Mouse (Mus musculus) right cerebral cortex, postnatal 36 days (tissue): Measurements from ENCODE around the gene Cep19.
A peak's percentile ranks its signal among the peaks of the same experiment; 100 is the strongest.

Experiments
- DNase-seq, 2 experiments: peaks; one replicate each; pipeline ENCODE4 v3.0.0; 2022; ENCODE audit warnings: low spot score in 2 of 2, mixed read lengths in 1 of 2

Cep19 gene

DNA sequence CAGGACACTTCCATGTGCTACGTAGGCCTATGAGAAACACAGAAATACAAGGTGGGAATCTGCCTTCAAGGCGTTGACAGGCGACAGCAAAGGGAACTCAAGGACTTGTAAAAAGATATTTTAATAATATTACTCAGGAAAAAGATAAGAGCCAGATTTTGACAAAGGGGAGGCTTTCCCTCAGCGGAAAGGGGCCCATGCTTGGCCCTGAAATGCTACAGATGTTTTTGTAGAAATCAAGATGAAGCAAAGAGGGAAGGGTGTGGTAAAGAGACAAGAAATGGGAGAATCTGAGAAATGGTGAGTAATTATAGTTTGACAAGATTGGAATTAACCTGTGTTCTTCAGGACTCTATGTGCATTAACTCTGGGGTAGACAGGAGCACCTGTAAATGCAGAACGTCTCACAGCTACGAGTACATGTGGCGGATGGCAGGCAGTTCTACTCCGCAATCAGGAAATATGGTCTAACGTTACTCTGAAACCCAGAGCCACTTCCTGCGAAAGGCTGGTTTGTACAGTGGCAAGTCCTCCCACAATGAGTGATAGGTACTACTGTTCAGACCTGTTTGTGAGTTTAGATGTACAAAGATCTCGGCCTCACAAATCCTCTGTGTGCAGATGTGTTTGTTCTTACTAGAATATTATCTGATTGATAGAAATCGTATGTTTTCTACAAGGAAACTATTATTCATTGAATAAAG is 7.9 kb downstream of the Cep19 start:
- DNase-seq = no peak

DNA sequence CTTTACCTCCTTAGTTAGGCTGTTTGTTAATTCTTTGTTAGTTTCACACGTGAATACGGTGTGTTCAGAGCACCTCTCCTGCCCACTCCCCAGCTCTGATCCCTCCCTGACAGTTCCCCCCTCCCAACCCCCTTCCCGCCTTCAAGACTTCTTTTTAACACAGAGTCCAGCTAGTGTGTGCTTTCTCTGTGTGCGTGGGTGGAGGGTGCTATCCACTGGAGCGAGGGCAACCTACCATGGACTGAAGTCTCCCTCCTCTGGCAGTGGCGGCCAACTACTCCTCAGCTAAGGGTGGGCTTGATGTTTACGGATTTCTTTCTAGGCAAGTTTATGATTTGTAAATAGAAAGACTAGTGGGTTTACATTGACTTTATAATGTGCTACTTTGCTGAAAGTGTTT is 8.6 kb downstream of the Cep19 start:
- no peak for DNase-seq

DNA sequence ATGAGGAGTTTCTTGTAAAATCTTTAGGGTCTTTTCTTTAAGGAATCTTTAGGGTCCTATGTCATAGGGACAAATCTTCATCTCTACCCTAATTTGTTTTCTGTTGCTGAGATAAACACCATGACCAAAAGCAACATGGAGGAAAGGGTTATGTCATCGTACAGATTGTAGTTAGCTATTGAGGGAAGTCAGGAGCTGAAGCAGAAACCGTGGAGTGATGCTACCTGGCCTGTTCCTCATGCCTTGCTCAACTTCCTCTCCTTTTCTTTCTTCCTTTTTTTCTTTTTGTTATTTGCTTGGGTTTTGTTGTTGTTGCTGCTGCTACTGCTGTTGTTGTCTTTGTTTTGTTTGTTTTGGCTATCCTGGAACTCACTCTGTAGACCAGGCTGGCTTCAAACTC is 9.0 kb downstream of the Cep19 start:
- DNase-seq = no peak

DNA sequence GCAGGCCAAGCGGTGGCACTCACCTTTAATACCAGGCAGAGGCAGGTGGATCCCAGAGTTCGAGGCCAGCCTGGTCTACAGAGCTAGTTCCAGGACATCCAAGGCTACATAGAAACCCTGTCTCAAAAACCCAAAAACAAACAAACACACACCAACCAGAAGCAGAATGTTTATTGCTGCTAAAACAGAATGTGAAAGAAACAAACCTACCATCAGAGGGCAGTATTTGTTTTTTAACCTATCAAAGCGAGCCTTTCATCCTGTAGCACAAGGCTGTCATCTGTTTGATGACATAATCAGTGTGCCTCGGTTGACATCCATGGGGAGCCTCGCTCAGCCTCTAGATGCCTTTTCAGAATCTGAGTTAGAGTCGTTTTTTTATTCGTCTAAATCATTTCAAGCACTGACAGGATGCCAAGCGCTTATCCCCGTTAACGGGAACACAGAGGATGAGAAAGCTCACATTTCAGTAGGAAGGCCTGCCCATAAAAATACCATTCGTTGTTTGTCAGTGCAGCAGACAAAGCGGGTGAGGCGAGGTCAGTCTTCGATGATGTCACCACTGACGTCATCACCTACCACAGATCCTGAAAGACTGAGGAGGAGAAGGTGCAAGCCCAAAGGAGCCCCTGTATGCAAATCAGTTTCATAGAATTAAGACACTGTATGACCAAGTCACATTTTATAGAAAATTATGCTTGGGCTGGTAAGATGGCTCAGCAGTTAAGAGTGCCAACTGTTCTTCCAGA is 11.5 kb downstream of the Cep19 start:
- no peak for DNase-seq

DNA sequence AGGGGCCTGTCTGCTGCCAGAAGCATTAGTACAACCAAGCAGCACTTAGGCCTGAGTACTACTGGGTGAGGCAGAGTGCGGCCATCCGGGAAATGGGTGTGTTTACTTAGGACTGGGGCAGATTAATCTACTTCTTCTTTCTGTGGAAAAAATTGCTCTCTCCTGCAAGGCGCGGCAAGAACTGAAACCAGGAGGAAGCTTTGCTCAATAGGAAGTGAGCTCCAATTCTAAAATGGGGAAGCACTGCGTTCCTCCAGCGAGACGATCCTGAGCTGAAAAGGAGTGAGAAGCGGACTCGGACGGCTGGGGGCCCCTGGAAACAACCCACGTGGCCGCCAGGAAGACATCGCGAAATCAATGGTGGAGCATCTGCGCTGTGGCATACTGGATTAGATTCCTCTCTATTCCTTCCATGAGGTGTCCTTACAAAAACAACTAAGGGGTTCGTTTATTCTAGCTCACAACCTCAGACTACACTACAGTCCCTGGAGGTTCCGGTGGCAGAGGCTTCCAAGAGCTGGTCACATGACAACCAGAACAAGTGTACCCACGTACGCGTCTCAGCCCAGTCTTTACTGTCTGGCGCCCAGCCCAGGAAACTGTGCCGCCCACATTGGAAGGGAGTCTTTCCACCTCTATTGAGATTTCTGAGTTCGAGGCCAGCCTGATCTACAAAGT is 14.1 kb downstream of the Cep19 start:
- peak; percentile 46 to 51 for DNase-seq

DNA sequence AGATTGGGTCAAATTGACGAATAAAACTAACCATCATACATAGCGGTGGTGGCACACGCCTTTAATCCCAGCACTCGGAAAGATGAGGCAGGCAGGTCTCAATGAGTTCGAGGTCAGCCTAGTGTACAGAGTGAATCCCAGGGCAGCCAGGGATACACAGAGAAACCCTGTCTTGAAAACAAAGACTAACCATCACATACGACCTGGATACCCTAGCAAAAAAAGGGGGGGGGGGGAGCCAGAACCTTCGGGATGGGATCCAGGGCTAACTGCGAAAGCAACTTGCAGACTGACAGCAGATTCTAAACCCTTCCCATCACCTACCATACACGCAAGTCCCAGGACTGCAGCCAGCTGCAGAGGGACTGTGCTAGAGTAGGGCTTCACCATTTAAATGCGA is 14.8 kb downstream of the Cep19 start:
- no peak for DNase-seq

DNA sequence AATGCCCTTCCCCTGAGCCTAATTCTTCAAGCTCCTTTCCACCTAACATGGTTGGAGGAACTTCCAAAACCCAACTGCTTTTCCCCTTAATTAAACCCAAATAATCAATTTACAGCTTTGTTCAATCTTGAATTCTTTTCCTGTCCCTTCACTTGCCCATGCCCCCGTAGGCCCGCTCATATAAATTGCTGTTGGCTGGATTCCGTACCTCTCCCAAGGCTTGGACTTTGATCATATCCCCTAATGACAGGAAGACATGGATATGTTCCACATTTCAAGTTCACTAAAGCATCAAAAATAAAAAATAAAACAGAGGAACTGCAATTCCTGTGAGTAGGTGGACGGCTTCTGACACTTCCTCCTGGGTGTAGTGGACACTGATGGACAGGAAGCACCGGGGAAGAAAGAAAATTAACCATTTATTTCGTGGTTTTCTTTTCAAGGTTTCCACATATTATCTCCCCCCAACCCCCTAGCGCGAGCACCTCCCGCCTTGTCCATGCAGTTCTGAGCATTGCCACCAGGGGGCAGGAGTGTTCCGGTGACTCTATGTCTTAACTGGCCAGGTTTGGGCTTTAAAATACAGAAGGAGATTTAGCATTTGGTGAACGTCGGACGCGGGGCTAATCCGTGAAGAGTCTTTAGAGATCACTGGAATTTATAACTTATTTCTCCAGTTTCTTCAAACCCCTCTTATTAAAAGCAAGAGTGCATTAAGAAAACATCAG is 15.5 kb downstream of the Cep19 start:
- peak; percentile 52 to 54 for DNase-seq

DNA sequence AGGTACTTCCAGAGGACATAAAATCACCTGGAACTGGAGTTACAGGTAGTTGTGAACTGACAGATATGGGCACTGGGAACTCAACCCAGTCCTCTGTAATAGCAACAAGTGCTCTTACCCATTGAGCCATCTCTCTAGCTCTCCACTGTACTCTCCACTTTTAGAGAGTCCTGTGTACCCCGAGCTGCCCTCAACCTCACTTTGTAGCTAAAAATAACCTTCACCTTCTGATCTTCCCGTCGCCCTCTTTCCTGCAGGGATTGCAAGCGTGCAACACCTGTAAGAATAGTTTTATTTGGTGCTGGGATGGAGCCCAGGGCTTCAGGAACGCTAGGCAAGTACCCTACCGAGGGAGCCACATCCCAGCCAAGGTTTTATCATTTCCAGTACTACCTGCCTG is 16.2 kb downstream of the Cep19 start:
- DNase-seq = no peak

DNA sequence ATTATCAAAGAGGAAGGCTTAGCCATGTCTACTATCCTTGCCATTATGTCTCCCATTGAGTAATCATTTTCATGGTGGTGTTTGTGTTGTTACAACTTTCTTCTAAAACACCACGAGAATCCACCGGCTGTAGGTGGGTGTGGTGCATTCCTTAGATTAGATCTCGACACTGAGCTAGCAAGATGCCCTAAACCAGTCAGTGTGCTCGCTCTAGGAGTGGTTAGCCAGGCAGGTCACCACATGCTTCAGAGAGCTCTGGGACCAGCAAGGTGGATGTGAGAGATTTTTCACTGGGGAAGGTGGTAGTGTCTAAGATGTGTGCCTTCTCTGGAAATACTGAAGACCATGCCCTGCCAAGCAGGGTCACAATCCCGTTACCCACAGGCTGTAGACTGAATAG is 16.6 kb downstream of the Cep19 start:
- no peak for DNase-seq

DNA sequence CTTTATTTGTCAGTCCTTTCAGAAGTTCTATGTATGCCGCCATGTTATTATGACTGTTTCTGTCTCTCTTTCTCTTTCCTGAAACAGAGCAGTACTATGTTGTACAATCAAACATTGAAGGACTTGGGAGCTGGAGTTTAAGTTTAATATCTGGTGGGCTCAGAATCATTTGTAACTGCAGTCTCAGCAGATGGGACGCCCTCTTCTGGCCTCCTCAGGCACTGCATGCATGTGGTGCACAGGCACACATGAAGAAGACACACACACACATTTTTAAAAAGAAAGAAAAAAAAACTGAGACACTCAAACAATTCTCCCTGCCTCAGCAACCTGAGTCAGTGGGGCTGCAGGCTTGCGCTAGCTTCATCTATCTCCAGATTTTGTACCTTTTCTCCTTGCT is 20.9 kb downstream of the Cep19 start:
- DNase-seq = no peak

DNA sequence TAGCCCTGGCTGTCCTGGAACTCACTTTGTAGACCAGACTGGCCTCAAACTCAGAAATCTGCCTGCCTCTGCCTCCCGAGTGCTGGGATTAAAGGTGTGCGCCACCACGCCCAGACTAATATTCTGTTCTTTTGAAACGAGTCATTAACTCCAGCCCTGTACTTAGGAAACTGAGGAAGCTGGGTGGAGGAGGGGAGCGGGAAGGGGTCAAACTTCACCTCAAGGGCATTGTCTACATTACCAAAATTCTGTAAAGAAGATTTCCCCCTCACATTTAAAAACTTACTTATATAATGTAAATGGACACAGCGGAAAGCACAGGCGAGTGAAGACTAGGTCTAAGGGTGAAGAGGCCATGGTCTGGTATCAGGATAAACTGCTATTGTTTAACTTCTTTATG is 24.4 kb downstream of the Cep19 start:
- no peak for DNase-seq

DNA sequence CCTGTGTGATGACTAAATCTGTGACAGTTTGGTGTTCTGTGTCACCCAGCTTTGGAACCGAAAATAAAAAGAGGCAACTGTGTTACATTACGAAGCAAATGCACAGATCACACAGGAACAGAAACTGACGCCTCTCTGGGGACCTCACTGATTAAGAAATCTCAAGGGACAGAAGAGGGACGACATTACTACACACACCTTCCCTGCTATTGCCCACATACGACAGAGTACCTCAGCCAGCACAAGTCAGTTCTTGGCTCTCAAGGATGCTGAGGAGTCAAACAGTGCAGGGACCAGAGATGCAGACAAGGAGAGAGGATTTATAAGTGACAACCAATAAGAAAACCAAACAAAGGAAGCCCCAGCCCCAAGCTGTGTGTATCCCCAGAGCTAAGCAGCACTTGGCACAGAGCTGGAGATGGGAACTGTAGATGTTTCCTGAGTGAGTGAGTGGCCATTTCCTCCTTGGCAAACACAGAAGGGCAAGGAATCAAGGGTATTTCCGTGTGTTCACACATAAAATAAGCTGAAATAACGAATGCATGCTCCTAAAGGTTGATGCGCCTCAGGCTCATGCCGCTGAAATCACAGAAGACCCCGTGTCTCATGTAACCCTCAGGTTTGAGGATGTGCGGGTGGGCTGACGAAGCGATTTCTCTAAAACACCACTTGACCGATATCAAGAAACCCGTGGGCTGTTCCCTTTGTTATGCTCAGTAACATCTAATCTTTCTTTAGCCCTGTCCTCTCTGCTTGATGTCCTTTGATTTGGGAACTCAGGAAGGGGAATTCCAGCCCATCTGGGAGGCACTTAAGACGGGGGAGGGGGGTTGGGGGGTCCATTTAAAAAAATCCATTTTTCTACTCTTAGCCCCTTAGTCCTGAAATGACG is 25.1 kb downstream of the Cep19 start:
- DNase-seq = no peak

DNA sequence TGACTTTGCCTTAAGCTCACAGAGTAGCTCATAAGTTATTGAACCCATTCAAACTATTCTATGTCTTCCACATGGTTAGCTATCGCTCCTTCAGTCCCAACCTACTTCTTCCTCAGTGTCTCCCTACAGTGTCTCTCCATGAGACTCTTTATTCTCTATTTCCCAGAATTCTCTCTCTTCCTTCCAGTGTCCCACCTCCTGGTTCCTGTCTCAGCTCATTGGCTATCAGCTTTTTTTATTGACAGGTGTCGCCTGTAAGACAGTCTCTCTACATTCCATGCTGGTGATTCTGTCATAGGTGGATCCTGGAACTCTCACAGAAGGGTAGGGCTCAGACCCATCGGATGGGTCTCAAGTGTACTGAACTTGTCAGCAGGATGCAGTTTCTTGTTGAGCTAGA is 25.8 kb downstream of the Cep19 start:
- DNase-seq = no peak

DNA sequence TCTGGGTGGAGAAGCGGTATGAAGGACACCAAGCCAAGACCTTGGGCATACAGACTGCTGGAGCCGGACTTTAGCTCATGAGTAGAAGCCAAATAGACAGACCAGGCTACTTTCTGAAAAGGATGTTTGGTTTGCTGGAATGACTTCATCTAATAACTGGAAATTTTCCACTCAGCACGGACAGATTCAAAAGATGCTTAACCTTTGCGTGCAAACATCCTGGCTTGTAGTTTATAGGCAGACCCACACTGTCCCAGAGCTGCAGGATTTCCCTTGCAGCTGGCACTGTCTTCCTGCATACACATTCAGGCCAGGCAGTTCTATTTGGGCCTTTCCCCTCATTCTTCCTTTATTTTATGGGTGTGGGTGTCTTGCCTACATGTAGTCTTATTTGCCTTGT is 27.4 kb downstream of the Cep19 start:
- DNase-seq = no peak

DNA sequence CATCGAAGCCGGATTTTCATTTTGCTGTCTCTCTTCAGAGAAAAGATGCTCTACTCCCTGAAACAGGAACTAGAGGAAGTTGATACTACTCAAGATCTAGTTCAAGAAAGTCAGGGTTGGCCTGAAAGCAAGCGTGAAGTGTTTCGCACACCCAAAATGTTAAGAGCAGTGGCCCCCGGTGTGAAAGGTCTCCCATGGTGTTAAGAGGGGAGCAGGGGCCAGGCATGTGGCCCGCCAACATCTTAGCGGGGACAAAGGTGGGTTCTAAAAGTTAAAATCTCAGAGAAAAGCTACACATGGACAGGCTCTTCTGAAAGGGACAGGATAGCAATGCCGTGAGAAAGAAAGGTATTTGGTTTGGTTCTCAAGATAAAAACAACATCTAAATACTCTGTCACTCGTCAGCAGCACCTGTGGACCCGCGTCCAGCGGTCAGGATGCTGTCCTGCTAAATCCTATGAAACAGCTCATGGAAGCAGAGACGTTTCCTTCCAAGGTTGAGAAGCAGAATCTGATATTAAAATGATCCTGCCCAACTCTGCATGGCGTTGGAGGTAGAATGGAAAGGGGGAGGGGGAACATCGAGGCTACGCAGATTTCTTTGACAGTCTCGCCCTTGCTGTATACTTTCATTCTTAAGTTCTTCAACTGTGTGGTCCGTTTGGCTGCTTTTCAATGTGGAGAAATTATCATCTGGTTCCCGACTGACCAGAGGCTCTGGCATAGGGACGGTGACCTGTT is 30.0 kb downstream of the Cep19 start:
- DNase-seq = no peak

DNA sequence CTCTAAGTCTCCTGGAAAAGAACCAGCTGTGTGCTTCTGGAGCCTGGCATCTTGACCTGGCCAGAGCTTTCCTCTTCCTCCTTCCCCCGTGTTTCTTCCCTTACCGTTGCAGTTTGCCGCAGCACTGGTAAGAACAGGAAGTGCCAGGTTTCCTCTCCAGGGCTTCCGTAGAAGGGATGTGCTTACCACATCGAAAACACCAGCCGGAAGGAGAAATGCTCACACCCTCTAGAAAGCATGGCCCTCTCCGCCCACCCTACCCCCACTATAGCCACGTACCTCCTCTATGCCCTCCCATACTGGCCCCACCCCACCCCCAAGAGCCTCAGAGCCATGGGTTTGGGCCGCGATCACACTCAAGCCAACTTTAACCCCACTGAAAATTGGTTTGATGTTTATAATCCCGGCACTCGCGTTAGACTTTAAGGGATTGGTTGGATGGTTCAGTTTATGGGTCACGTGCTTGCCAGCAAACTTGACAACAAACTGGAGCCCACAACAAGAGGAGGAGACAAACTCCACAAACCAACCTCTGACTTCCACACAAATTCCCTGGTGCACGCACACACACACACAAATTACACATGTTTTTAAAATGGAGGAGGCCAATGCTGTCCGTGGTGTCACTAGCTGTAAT is 30.7 kb downstream of the Cep19 start:
- no peak for DNase-seq

DNA sequence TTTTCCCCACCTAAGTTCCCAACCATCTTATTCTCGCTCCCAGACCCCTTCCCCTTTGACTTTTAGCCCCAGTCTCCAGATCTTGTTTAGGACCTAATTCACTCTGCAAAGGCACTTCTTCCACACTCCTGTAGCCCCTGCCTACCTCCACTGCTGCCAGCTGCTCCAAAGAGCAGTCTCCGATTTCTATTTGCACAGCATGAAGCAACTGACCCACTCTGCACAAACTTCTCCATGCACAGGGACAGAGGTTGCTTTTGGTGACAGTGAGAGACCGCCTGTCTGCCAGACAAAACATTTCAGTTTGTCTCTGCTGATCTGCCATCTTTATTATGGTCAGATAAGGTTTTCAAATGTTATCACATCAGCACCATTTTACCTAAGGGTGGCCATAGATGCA is 33.5 kb downstream of the Cep19 start:
- no peak for DNase-seq

DNA sequence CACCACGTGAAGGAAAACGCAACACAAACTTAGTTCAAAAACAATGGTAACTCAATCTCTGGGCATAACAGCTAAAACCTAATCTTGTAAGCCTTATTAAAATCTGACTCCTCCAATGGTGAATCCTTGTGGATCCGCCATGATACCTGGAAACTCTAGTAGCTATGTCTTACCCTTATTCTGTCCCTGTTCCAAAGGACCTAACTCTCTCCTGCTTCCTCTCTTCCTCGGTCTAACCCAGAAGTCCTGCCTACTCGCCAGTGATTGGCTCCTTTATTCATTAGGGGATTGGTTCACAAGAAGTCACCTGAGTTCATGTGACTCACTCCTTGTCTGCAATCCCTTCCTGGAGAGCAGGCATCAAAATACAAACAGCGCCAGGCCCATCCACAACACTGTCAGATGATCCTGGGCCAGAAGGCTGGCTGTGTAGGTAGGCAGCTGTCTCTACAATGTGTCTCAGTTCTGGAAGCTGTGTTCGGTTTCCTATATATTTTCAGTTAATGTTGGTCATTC is 36.3 kb downstream of the Cep19 start:
- no peak for DNase-seq

DNA sequence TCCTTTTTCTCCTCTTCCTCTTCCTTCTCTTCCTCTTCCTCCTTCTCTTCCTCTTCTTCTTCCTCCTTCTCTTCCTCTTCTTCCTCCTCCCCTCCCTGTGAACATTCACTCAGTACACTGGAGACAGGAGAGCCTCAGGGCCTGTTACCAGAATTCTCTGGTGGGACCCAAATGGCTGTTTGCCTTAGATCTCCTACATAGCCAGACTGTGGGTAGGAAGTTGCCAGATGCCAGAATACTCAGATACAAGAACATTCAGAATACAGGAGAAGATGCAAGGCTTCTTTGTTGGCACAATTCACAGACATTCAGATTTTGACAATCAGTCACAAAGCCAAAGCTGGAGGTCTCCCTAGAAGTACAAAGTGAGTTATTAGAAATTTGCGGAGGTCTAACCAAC is 39.4 kb downstream of the Cep19 start:
- DNase-seq = no peak

DNA sequence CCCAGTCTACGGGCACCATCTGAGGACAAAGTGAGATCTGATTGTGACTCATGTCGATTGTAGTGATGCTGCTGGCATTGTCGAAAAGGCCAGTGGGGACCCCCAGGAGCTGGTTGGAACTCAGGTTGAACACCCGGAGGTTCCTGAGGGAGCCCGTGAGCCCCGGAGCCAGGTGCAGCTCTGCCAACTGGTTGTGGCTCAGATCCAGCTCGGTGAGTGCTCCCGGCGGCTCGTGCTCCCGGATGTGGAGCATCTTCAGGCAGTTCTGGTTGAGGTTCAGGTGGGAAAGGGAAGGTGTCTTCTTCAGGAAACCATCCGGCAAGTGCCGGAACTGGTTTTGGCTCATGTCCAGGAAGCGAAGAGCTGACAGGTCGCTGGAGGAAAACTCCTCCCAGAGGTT is 44.2 kb downstream of the Cep19 start:
- DNase-seq = no peak
